Mouse (Mus musculus): ENCODE results near the gene Gm20708.

The Gm20708 gene

DNA sequence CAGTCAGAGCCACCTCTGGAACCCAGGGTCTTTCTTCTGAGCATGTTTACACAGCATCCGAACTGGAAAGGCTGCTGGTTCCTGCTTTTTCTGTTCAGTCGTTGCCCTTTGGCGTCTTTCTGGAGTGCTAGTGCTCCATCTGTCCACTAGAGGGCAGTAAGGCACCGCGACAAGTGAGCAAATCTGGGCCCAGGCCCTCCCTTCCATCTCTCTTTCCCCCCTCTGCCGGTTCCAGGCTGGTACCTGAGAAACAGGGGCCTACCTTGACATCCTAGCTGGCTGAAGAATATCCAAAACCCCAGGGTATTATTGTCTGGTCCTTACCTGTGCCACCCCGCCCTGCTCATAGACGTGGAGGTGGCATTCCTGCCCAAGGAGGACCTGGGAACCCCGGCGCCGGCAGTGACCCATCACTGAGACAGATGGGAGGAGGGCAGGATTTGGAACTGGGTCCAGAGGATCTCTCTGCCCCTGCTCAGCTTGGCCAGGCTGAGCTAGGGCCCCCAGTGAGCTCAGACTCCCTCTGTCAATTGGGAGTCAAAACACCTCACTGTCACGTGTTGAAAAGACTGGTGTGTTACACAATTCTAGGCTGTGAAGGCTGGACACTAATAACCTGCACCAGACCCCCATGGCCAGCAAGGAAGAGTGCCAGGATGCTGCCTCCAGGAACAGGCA lies 61.4 kb downstream of the Gm20708 start:
- peak; percentile 93 for DNase-seq (ENCODE audit: low read depth)

DNA sequence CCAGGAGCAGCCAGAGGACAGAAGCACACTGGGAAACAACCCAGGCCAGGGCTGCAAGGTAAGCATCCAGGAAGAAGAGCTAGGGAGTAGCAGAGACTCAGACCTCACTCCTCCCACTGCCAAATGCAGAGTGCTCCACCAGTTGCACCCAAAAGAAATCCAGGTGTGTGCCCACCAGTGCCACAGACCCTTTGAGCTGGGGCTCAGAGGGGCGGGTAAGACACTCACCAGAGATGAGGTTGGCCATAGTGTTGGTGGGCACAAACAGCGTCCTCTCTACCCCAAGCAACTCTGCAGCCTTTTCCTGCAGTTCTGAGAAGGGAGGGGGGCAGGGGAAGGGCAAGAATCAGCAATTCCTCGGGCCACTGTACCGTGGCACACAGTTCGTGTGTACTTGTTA lies 61.9 kb downstream of the Gm20708 start:
- no peak for DNase-seq (ENCODE audit: low read depth)

DNA sequence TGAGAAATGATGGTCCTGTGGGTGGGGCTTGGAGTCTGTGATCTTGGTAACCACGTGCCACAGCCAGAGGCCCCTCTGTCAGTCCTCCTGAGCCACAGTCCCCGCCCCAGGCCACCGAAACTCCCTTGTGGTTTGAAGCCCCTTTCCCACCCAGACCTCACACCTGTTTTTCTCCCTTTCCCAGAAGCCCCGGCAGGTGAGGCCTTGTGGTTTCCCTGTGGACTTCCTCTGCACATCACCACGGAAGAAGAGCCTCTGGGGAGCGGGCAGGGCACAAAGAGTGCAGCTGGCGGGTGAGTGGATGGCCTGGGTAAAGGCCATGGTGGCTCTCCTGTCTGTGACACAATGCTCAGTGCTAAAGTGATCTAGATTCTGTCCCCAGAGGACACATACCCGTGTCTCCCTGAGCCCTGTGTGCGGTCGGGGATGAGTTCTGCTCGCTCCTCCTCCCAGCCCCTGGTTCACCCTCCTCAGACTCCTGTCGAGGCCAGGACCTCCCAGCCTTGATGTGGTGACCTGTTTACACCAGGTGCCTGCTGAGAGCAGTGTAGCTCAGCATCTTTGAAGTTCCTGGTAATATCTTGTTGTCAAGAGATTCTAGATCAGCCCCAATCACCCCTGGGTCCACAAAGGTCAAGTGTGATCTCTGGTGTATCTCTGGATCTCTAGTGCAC lies 62.6 kb downstream of the Gm20708 start:
- DNase-seq (ENCODE audit: low read depth), result no peak

DNA sequence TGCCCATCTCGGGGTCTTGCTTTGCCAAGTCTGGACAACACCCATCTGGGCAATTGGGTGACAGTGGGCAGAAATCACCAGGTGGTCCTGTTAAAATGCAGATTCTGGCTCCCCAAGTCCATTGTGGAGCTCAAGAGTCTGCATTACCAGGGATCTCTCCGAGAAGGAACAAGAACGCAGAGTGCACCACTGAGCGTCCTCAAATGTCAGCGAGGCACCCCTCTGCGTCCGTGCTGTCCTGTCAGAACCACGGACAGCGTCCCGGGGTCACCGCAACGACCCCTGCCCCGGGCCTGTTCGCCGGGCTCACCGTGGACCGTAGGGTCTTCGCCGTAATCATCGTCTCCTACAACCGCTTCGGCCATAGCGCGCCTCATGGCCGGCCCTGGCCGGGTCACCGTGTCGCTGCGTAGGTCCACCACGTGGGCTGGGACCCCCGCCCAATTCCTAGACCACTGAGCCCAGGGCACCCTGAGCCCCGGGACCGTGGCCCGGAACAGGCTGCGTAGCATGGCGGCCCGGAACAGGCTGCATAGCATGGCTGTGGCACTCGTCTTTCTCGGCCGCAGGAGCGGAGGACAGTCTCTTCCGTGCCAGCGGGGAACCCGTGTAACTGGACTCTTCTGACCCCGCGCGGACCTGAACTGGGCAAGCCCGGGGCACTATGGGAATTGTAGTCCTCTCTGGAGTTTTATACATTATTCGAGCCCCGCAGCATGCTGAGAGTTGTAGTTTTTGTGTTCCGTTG lies 63.6 kb downstream of the Gm20708 start, which contains the start of gene Tha1:
Tha1 (minus strand) TSS at position 621 of the 748 bp plus-strand sequence.
- peak; percentile 83 for DNase-seq (ENCODE audit: low read depth)

DNA sequence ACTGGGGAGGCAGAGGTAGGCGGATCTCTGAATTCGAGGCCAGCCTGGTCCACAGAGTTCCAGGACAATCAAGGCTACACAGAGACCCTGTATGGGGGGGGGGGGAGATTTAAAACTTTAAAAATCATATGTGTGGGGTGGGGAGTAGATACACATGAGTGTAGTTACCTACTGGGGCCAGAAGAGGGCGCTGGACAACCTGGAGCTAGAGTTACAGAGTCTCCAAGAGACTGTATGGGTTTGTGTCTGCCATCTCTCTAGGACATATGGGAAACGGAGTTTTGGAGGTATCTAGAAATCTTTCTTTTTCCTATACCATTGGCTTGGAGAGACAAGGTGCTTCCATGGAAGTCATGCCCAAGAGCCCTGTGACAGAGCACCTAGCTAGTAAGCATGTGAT lies 65.0 kb downstream of the Gm20708 start:
- DNase-seq (ENCODE audit: low read depth), result peak; percentile 65

DNA sequence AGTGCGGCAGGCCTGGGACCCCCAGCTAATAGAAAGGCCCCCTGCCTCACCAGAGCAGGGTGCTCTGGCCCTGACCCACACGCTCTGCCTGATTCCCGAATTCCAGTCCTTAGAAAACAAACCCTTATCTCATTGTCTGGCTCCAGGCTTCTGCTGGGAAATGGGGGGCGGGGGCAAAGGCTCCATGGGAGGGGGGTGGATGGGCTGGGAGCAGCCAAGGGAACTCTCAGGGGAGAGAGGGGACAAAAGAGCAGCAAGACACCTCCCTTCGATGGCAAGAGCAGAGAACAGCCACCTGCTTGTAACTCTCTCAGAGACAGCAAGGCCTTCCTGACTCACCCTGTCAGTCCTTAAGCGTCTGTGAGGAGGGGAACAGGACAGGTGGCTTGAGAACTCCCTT lies 66.2 kb downstream of the Gm20708 start:
- DNase-seq (ENCODE audit: low read depth), result no peak

DNA sequence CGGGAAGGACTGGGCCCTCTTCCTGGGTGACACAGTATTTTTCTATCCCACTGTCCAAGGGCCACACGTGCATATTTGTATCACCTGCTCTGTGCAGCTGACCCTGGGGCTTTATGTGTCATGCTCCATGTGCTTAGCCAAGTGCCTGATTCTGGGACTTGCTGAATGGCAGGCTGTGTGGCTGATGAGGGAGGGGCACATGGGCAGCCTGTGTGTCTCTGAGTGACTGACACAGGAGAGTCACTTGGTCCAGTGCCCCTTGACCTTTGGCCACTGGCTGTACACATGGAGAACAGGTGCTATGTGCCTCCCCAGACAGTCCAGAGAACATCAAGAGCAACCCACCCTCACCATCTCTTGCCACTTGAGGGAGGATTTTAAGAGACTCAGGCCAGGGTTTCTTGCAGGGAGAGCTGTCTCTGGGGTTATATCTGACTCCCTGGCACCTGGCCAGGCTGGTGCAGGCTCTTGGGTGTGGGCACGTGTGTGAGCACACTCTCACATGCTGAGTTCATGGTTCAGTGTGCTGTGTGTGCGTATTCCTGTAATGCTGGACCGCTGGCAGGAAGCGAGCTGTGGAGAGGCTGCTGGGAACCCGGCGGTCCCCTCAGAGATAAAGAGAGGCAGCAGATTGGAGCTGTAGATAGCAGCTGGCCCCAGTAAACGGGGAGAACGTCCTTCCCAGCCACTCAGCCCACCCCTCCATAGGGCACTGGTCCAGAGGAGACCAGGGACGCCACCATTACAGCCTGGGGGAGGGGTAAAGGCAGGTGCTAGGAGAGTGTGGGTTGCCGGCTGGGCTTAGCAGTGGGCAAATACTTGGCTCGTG lies 68.7 kb downstream of the Gm20708 start:
- peak; percentile 76 for DNase-seq (ENCODE audit: low read depth)

DNA sequence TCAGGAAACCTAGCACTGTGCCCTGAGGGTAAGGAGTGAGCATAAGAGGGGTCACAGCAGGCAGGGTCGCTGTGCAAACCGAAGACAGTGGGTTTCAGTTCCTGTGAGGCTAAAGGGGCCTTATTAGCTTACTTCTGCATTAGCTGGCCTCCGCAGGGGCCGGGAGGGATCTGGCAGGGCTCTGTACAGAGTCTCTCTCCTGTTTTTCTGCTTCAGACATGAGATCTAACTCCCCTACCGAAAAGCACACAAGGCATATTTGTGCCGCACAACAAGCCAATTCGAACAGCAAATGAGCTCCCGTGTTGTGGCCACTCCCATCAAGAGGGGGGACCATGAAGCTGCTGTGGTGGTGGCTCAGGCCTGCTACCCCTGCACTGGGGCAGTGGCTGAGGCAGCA lies 69.4 kb downstream of the Gm20708 start:
- DNase-seq (ENCODE audit: low read depth), result no peak

DNA sequence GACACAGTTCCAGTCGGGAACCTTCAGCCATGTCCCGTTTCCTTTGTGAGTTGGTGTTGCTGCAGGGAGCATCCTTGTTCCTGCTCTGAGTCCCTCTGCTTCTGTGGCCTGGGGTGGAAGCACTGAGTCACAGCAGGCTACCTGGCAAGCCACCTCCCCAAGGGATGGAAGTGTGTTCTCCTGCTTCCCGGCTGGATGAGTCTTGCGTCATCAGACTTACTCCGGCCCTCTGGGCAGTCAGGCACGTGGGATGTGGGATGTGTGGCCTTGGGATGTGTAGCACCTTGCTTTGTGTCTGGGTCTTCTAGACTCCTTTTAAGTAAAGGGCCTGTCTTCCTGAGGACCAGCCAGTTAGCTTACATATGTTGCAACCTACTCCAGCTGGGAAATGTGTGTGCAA lies 70.2 kb downstream of the Gm20708 start:
- DNase-seq (ENCODE audit: low read depth), result peak; percentile 50

DNA sequence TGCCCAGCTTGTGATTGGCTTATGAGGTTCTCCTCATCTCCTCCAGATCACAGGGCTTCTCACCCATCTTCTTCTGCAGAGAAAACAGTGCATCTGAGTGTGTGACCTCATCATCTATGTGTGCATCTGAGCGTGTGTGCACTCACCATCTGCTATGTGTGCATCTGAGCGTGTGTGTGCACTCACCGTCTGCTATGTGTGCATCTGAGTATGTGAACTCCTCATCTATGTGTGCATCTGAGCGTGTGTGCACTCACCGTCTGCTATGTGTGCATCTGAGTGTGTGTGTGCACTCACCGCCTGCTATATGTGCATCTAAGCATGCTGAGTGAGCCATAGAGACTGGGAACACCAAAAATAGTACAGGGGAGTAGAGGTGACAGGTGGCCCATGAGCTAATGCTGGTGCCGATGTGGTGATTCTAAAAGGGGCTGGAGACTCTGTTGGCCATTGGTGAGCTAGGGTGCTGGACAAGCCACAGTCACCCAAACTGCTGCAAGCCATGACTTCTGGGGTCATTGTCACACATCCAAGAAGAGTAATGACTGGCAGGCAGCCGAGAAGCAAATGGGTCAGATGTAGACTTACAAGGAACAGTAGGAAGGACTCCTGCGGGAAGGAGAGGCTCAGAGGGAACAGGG lies 71.0 kb downstream of the Gm20708 start:
- no peak for DNase-seq (ENCODE audit: low read depth)

DNA sequence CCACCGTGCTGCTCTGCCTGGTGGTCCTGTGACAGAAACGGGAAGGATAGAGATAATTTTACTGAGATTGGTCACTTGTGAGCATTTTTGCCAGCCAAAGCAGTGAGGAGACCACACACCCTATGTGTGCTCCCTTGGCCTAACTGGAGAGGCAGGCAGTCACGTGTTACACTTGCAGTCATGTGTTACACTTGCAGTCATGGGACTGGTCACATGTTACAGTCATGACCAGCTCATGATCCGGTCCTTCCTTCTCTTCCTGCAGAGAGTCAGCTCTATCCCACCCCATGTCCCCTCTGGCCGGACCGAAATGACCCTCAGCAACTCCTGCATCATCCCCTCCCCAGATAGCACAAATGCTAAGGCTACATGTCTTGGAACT lies 71.5 kb downstream of the Gm20708 start:
- peak; percentile 32 for DNase-seq (ENCODE audit: low read depth)

DNA sequence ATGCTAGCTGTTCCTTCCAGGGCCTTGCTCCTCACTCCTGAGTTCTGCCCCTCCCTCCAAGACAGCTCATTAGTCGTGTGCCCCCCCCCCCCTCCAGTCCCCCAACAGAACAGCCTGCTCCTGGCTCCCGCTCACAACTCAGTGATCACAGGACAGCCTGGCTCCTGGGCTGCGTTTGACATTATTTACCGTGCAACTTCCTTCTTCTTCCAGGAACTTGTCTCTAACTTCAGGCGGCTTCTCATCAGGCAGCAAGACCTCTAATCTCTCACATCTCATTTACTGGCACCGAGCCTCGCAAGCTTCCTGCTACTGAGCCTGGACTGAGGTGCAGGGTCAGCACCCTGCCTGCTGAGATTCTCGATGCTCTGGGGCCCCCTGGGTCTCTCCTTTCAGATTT lies 72.3 kb downstream of the Gm20708 start:
- peak; percentile 53 for DNase-seq (ENCODE audit: low read depth)

DNA sequence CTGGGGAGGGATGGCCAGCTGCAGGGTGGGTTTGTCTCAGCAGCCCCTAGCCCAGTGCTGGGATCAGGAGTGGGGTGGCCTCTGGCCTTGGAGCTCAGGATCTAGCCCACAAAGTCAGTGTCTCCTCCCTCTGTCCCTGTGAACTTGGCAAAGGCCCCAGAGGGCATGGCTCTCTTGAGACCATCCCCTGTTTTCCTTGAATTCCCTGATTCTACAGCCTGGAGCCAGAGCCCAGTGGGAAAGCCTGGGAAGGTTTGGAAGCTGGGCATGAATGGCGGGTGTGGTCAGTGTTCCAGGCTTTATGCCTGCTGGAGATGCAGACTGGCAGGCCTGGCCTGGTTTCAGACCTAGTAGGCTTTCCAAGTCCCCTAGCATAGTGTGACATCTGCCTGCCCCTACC lies 72.7 kb downstream of the Gm20708 start:
- DNase-seq (ENCODE audit: low read depth), result peak; percentile 37

DNA sequence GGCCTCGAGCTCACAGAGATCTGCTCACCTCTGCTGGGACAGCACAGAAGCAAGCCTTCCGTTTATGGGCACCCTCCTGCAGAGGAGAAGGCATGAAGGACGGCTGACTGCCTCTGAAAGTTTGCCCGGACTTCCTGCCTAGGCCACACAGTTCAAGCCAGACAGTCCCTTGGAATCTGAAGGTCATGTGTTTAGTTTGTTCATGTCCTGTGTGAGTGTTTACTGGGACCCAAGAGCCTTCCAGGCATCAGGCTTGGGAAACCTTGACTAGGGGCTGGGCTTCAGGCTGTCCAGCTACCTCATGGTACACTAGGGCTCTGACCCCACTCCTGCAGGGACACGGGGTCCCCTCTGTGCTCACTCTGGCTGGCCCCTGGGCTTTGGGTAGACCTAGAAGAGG lies 76.5 kb downstream of the Gm20708 start:
- DNase-seq (ENCODE audit: low read depth), result no peak

DNA sequence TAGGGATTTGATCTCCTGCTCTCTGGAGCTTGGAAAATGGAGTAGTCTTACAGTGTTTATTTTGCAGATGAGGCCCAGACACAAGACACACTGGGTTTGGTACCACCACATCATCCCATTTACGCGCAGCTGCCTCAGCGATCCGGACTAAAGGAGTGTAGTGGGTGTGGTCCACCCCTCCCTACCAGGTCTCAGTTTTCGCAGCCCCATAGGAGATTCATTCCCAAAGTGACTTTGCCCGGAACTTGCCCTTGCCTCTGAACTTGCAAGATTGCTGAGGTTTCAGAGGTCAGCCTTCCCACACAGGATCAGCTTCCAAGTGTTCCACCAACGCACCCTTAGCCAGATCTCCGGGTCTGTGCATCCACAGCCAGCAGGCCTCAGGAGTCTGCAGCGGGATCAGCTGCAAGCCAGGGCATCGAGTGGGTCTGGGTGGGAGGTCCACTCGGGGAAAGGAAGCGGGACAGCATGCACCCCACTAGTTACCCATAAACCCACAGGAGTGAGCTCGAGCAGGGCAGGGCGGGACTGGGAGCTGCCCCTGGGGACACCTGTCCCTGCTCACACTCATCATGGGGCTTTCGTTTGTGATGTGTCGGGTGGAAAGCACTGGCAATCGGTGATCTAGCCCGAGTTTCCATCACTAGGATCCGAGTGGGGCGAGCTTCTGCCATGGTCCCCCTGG lies 78.8 kb downstream of the Gm20708 start:
- no peak for DNase-seq (ENCODE audit: low read depth)

DNA sequence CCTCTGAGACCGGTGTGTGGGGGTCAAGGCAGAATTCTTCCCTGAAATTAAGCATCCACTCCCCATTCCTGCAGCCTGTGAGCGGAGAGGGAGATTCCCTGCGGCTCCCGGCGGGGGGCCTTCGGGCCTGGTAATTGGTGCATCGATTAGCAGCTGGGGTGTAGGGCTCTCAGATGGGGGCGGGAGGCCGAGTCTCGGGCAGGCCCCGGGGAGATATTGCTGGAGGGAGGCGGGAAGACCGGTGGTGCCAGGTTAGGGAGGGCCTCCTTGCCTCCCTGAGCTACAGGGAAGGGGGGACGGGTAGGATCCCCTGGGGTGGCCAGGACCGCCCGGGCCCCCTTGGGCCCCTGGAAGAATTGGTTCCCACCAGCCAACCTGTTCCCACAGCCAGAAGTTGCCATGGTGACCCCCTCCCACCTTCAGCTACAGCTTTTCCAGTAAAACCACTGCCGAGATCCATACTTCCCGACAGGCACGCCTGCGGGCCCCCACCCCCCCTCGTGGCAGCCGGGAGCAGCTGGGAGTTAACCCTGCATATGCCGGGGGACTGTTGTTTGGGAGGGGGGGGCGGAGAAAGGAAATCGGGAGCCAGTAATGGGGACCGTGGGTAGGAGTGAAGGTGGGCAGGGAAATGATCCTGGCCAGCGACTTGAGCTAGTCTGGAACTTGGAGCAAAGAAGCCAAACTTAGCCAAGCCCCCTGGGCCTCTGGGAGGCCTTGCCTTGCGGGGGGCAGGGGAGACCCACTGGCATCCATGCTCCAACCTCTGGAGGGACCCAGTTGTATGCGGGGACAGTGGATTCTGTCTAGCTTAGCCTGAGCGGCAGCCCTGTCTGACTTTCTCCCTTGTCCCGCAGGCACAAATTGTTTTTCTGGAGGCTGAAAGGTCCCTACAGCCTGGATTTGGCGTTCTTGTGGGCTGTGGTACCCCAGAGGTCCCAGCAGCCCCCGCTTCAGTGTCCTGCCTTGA lies 79.7 kb downstream of the Gm20708 start:
- peak; percentile 58 for DNase-seq (ENCODE audit: low read depth)

All from NIH3T3 (cell line).